Mouse (Mus musculus) C2C12 (cell line): ENCODE results near the gene Nupr1l. TPM values are rescaled to one million over a fixed set of nuclear protein-coding genes. Genes with fewer than 3 reads are reported as not detected.

Source experiments
- H3K27me3 ChIP-seq: one replicate; pipeline ENCODE4 v1.6.1; 2011; ENCODE audit not compliant: control insufficient read depth, insufficient read depth, insufficient read length
- H3K36me3 ChIP-seq: one replicate; pipeline ENCODE4 v1.6.1; 2011; ENCODE audit not compliant: control insufficient read depth, insufficient read depth
- H3K4me3 ChIP-seq: one replicate; pipeline ENCODE4 v1.5.1; 2011; ENCODE audit warnings: mild to moderate bottlenecking, control low read depth; ENCODE audit not compliant: poor library complexity, insufficient read depth, severe bottlenecking
- H3K79me2 ChIP-seq: one replicate; pipeline ENCODE4 v1.6.1; 2011; ENCODE audit not compliant: control insufficient read depth, insufficient read depth
- H3K79me3 ChIP-seq: one replicate; pipeline ENCODE4 v1.6.1; 2011; ENCODE audit warnings: low read depth, control low read depth
- H3ac ChIP-seq: one replicate; pipeline ENCODE3; 2011; ENCODE audit warnings: low read depth; ENCODE audit not compliant: control insufficient read depth, insufficient read length
- CEBPB ChIP-seq: IDR thresholded peaks from one replicate; pipeline ENCODE4 v1.6.1; 2011; ENCODE audit warnings: low read depth, mild to moderate bottlenecking, control low read depth, moderate library complexity
- CTCF ChIP-seq: IDR thresholded peaks from one replicate; pipeline ENCODE4 v1.5.1; 2011; ENCODE audit not compliant: control insufficient read depth, insufficient read depth, insufficient read length
- FOSL1 ChIP-seq: IDR thresholded peaks from one replicate; pipeline ENCODE4 v1.8.0; 2011; ENCODE audit warnings: mild to moderate bottlenecking, low read length; ENCODE audit not compliant: poor library complexity, insufficient read depth, severe bottlenecking
- MAX ChIP-seq: IDR thresholded peaks from one replicate; pipeline ENCODE4 v1.6.1; 2011; ENCODE audit warnings: mild to moderate bottlenecking, control low read depth
- MYOD1 ChIP-seq: IDR thresholded peaks from one replicate; pipeline ENCODE4 v1.6.1; 2011; ENCODE audit warnings: low read depth; ENCODE audit not compliant: control insufficient read depth, insufficient read length
- MYOG ChIP-seq: IDR thresholded peaks from one replicate; pipeline ENCODE4 v1.6.1; 2011; ENCODE audit not compliant: control insufficient read depth, insufficient read length; ENCODE audit errors: extremely low read depth
- USF1 ChIP-seq: IDR thresholded peaks from one replicate; pipeline ENCODE4 v1.6.1; 2011; ENCODE audit warnings: low read depth, mild to moderate bottlenecking, control low read depth, moderate library complexity
- long read RNA-seq, 2 experiments: library from polyadenylated mRNA; unstranded; transcript quantifications; one replicate each; pipeline ENCODE4 v2.0.0; 2019 to 2020
- polyA plus RNA-seq: library from polyadenylated mRNA; unstranded; fragments of >200 nt; fragmentation: generic; extraction: Trizol; gene quantifications from one replicate; pipeline ENCODE4 v1.2.1, GENCODE M21; 2012; ENCODE audit warnings: missing spikeins

Nupr1l gene
- 0.28 TPM for polyA plus RNA-seq
- long read RNA-seq, experiment 1: 0 reads
- long read RNA-seq, experiment 2: 0 reads

DNA sequence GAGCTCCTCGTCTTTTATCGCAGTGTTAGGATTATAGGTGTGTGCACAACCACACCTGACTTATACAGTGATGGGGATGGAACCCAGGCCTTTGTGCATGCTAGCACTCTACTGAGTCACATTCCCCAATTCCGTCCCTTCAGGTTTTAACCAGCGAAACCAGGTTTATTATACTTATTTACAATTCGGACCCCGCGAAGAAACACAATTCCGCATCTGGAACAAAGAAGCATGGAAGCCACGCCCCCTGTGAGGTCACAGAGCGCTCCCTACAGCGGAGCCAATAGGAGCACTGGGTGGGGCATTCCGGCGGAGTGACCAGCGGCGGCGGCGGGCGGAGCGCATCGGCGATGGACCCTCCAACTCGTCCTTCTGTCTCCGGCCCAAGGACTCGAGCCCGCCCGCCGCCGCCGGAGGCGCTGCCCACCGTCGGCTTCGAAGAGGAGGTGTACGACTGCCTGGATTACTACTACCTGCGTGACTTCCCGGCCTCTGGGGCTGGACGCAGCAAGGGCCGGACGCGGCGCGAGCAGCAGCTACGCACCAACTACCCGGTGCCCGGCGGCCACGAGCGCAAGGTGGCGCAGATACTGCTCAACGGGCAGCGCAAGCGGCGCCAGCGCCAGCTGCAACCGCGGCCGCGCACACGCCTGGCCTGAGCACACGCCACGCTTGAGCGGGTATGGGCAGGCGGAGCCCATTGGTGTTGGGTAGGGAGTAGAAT is at the start of gene Nupr1l:
Gene Nupr1l (plus strand): TSS at position 299 of the 724 bp plus-strand sequence.
- TF ChIP-seq CTCF: peak; percentile 57
- TF ChIP-seq MAX: peak; percentile 60
- TF ChIP-seq MYOG: no peak
- H3K79me2 ChIP-seq: no peaks in the 10 kb centered on the region
- H3ac ChIP-seq: peak within 1 kb of the TSS; percentile 86
- H3K27me3 ChIP-seq: no peaks in the 10 kb centered on the region
- no peaks in the 10 kb centered on the region for H3K79me3 ChIP-seq
- H3K36me3 ChIP-seq: no peaks in the 10 kb centered on the region
- peak within 1 kb of the TSS; percentile 37 for H3K4me3 ChIP-seq

DNA sequence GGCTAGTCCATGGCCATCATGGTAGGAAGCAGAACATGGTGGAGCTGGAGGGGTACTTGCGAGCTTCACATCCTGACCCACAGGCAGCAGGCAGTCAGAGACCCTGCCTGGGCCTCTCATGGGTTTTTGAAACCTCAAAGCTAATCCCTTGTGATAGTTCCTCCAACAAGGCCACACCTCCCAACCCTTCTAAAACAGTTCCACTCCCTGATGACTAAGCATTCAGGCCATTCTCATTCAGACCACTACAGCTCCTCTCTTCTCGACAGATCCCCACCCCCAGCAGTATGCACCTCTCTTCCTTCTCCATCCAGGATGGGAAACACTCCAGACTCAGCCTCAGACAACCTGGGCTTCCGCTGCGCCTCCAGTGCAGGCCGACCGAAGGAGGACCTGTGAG is 46.0 kb upstream of the Nupr1l start:
- no peak overlapping the region for H3ac ChIP-seq
- H3K4me3 ChIP-seq: no peak overlapping the region
- no peaks in the 10 kb centered on the region for H3K79me2 ChIP-seq
- peaks cover 5% of the 10 kb centered on the region for H3K36me3 ChIP-seq
- no peaks in the 10 kb centered on the region for H3K27me3 ChIP-seq
- H3K79me3 ChIP-seq: no peaks in the 10 kb centered on the region
- TF ChIP-seq MYOD1 (no peak), MYOG (no peak), MAX (no peak), FOSL1 (no peak), CEBPB (no peak), USF1 (no peak), CTCF (no peak)

DNA sequence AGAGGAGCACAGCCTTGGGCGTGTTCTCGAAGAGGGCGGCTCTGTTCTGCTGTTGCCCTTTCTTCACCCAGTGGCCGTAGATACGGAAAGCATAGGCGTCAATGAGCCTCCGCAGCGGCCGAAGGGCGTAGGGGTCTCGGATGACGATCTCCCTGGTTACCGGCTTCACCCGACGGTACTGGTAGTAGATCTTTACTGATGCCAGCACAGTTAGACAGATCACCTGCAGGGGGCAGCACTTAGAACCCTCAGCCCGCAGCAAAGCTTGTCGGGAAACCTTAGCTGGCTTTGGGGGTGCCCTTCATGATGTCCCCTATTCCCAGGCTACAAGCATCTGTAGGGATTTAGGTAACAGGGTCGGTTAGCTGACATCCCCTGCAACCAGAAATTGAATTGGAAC is 43.9 kb upstream of the Nupr1l start:
- Histone ChIP-seq H3K4me3 (no peak overlapping the region), H3K79me3 (no peaks in the 10 kb centered on the region), H3K36me3 (no peaks in the 10 kb centered on the region), H3K79me2 (no peaks in the 10 kb centered on the region), H3ac (no peak overlapping the region), H3K27me3 (no peaks in the 10 kb centered on the region)
- TF ChIP-seq FOSL1 (no peak), CEBPB (no peak), USF1 (no peak), MYOG (no peak), CTCF (no peak), MAX (no peak), MYOD1 (no peak)

DNA sequence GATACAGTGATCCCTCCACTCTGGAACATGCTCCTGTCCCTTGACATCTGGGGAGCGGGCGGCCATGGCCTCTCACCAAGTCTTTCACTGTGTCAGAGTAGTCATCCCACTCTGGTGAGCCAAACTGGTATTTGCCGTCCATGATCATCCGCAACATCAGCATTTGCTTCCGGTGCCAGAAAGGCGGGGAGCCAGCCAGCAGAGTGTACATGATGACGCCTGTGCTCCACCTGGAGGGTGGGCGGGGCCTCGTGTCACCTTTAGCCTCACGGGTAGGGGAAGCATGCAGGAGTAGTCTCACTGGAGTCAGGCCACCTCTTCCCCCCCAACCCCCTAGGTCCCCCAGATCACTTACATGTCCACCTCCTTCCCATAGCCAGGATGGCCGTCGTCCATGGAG is 42.5 kb upstream of the Nupr1l start:
- H3K4me3 ChIP-seq: no peak overlapping the region
- H3K79me2 ChIP-seq: no peaks in the 10 kb centered on the region

DNA sequence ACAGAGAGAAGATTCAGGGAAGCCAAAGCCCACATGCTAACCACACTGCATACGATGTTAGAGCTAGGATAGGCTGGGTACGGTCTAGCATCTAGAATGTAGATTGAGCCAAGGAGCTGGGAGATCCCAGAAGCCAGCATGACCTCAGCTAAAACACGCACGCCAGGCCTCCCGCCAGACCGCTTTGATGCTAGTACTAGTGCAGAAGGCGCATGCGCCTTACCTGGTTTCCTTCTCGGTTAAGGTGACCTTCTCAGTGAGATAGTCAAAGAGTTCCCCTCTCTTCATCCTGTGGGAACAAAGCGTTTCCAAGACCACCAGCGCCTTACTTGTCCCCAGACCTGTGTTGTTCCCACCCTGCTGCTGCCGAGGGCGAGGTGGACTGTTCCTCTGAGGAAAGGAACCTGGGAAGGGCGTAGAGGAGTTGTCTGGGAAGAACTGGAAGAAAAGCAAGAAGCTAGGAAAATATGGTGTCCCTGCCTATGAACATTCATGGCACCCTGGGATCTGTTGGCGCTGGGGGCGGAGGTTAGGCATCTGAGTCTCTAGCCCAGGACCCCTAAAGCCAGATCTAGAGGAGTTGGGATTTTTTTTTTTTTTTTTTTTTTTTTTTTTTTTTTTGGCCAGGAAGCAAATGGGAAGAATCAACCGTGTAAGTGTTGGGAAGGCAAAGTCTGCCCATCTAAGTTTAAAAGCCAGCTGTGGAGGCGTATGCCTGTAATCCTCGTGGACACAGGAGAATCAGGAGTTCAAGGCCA is 38.9 kb upstream of the Nupr1l start:
- TF ChIP-seq MAX (no peak), USF1 (no peak), MYOD1 (no peak), CTCF (no peak), MYOG (no peak), CEBPB (no peak)
- Histone ChIP-seq H3K27me3 (no peaks in the 10 kb centered on the region), H3K79me3 (no peaks in the 10 kb centered on the region), H3K4me3 (no peak overlapping the region), H3K79me2 (no peaks in the 10 kb centered on the region), H3K36me3 (no peaks in the 10 kb centered on the region), H3ac (no peak overlapping the region)

More for the DNA sequence above, 42.5 kb upstream of the Nupr1l start:
- no peak for TF ChIP-seq MAX
- no peak for TF ChIP-seq MYOD1
- TF ChIP-seq USF1: no peak
- no peak for TF ChIP-seq CEBPB
- no peaks in the 10 kb centered on the region for H3K36me3 ChIP-seq
- H3K79me3 ChIP-seq: no peaks in the 10 kb centered on the region
- H3K27me3 ChIP-seq: no peaks in the 10 kb centered on the region
- no peak overlapping the region for H3ac ChIP-seq

DNA sequence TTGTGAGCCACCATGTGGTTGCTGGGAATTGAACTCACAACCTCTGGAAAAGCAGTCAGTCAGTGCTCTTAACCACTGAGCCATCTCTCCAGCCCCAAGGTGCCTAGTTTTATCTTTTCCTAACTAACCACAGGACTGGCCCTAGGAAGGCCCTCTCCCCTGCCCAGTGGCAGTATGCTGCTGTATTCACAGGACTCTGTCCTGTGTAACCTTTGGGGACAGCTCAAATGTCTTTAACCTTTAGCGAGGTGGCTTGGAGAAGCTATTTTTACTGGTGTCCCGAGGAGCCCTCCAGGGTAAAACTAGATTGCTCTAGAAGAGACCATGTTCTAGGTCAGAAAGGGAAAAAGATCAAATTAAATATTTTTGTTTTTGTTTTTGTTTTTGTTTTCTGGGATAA is 37.1 kb upstream of the Nupr1l start:
- Histone ChIP-seq H3K36me3 (no peaks in the 10 kb centered on the region), H3ac (no peak overlapping the region), H3K79me2 (no peaks in the 10 kb centered on the region), H3K4me3 (no peak overlapping the region), H3K79me3 (no peaks in the 10 kb centered on the region), H3K27me3 (no peaks in the 10 kb centered on the region)
- TF ChIP-seq MYOG: no peak
- TF ChIP-seq USF1: no peak
- no peak for TF ChIP-seq FOSL1
